Mouse (Mus musculus): ENCODE measurements around the gene Gabrb1. TPM values are rescaled to one million over a fixed set of nuclear protein-coding genes. Genes with fewer than 3 reads are reported as not detected.

Gabrb1 gene
- total and polyA plus RNA-seq, 3 experiments, result 0.03 TPM; not detected in 2

DNA sequence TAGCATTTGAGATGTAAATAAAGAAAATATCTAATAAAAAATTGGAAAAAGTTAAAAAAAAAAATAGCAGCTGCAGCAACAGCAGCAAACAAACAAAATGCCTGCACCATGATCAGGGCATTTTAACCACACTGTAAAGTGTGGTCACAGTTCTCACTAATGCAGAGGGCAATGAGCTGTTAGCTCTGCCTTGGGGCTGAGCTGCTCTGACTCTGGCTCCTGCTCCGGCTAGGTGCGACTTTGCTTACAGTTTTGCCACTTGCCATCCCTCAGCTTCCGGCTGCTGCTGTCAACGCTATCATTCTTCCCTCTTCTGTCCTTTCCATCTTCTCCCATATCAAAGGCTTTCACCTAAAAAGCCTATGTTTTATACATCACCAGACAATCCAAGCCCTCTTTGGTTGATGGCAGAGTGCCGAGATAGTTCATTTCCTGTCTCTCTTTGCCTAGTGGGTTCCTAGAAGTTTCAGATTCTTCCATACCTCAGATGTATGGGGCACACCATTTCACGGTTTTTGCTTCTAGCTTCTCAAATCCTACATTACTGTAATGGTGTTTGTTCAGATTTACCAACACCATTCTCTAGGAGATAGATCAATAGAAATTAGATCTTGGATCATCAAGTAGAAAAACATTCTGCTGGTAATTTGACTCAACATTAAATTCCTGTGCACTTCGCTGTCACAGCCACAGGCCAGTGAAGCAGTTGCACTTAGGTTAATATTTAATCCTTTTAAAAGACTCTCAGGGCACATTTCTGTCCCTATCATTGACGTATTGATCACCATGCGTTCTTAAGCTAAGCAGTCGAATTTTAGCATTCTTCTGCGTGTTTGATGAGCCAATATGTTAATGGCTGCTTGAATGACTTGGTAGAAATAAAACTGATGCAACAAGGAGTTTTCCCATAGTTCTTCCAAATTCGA lies 385.6 kb downstream of the Gabrb1 start:
- Histone ChIP-seq H3K4me3 (ENCODE audit: control insufficient read depth in 1 of 2, insufficient read depth in 1 of 2, low read depth in 2 of 2, low read length in 2 of 2) (no peak overlapping the region), H3K27me3 (ENCODE audit: control insufficient read depth in 1 of 2, insufficient read depth in 2 of 2, low read length in 2 of 2) (0 out of 4 replicates have a peak, but pooled peaks cover 0 to 1% of the 10 kb centered on the region in 2 experiments), H3K4me1 (ENCODE audit: control insufficient read depth in 1 of 2, insufficient read depth in 2 of 2, low read length in 2 of 2) (no peaks in the 10 kb centered on the region), H3K79me2 (ENCODE audit: control insufficient read depth, insufficient read depth, low read length, poor library complexity) (no peaks in the 10 kb centered on the region), H3K36me3 (ENCODE audit: control insufficient read depth in 1 of 2, insufficient read depth in 2 of 2, low read length in 2 of 2) (no peaks in the 10 kb centered on the region), H3K27ac (ENCODE audit: control insufficient read depth, low read depth, low read length) (no peak overlapping the region), H3K9ac (ENCODE audit: control insufficient read depth, low read depth, low read length, poor library complexity, severe bottlenecking) (no peak overlapping the region), H3K9me3 (replicated peaks; ENCODE audit: insufficient read depth, low read length) (no peaks in the 10 kb centered on the region)
- no peak for DNase-seq (ENCODE audit: low read depth, low spot score)
- TF ChIP-seq ELF1 (IDR thresholded peaks at IDR 0.05; ENCODE audit: low read depth, low read length) (no peak), ZC3H11A (IDR thresholded peaks at IDR 0.05; ENCODE audit: low read depth, low read length) (no peak), BHLHE40 (IDR thresholded peaks at IDR 0.05; ENCODE audit: borderline replicate concordance, low read depth, low read length) (no peak), MYC (IDR thresholded peaks at IDR 0.05; ENCODE audit: low read depth, low read length) (no peak), GATA1 (IDR thresholded peaks at IDR 0.05; ENCODE audit: low read depth, low read length) (no peak), ZKSCAN1 (IDR thresholded peaks at IDR 0.05; ENCODE audit: low read depth, low read length) (no peak), JUND (IDR thresholded peaks at IDR 0.05; ENCODE audit: low read depth, low read length) (no peak), MAX (IDR thresholded peaks at IDR 0.05; ENCODE audit: low read length) (no peak), TAL1 (IDR thresholded peaks at IDR 0.05; ENCODE audit: low read length) (no peak), CTCF (IDR thresholded peaks at IDR 0.05 in 2 of 3, conservative IDR thresholded peaks at IDR 0.05 in 1 of 3; ENCODE audit: control insufficient read depth in 1 of 3, insufficient read depth in 1 of 3, low read depth in 2 of 3, low read length in 3 of 3, poor library complexity in 1 of 3, severe bottlenecking in 1 of 3) (no peak), RAD21 (IDR thresholded peaks at IDR 0.05; ENCODE audit: low read depth, low read length) (no peak), TCF12 (IDR thresholded peaks at IDR 0.05; ENCODE audit: low read depth, low read length) (no peak), TBP (IDR thresholded peaks at IDR 0.05; ENCODE audit: low read depth, low read length) (no peak), MYB (IDR thresholded peaks at IDR 0.05; ENCODE audit: low read depth, low read length) (no peak)

DNA sequence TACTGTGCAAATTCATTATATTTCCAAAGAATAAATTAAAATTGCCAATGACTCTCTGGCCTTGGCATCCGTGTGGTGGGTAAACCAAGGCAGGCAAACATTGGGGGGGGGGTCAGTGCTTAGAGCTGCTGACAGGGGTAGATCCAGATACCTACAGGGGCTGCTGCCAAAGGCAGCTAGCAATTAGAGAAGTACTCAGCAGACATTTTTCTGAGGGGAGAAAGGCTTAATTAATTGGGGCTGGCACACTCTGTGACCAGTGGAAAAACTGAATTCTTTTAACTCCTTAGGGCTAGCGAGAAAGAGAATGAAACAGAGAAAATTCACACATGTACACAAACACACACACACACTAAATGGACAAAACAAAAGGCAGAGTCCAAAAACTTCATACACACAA lies 388.3 kb downstream of the Gabrb1 start:
- Histone ChIP-seq H3K9ac (ENCODE audit: control insufficient read depth, low read depth, low read length, poor library complexity, severe bottlenecking) (no peak overlapping the region), H3K4me1 (ENCODE audit: control insufficient read depth in 1 of 2, insufficient read depth in 2 of 2, low read length in 2 of 2) (no peaks in the 10 kb centered on the region), H3K9me3 (replicated peaks; ENCODE audit: insufficient read depth, low read length) (no peaks in the 10 kb centered on the region), H3K36me3 (ENCODE audit: control insufficient read depth in 1 of 2, insufficient read depth in 2 of 2, low read length in 2 of 2) (no peaks in the 10 kb centered on the region), H3K27me3 (ENCODE audit: control insufficient read depth in 1 of 2, insufficient read depth in 2 of 2, low read length in 2 of 2) (no peaks in the 10 kb centered on the region), H3K4me3 (ENCODE audit: control insufficient read depth in 1 of 2, insufficient read depth in 1 of 2, low read depth in 2 of 2, low read length in 2 of 2) (no peak overlapping the region), H3K79me2 (ENCODE audit: control insufficient read depth, insufficient read depth, low read length, poor library complexity) (no peaks in the 10 kb centered on the region), H3K27ac (ENCODE audit: control insufficient read depth, low read depth, low read length) (no peak overlapping the region)
- no peak for DNase-seq (ENCODE audit: low read depth, low spot score)
- no peak for TF ChIP-seq NELFE (IDR thresholded peaks at IDR 0.05; ENCODE audit: low read depth, low read length)
- no peak for TF ChIP-seq E2F4 (IDR thresholded peaks at IDR 0.05; ENCODE audit: borderline replicate concordance, low read depth, low read length)
- TF ChIP-seq ZC3H11A (IDR thresholded peaks at IDR 0.05; ENCODE audit: low read depth, low read length), result no peak
- TF ChIP-seq ZMIZ1 (IDR thresholded peaks at IDR 0.05; ENCODE audit: low read depth, low read length), result no peak
- no peak for TF ChIP-seq HCFC1 (IDR thresholded peaks at IDR 0.05; ENCODE audit: low read depth, low read length)
- no peak for TF ChIP-seq KAT2A (conservative IDR thresholded peaks at IDR 0.05; ENCODE audit: low read depth, low read length)
- no peak for TF ChIP-seq ZKSCAN1 (IDR thresholded peaks at IDR 0.05; ENCODE audit: low read depth, low read length)
- TF ChIP-seq TCF12 (IDR thresholded peaks at IDR 0.05; ENCODE audit: low read depth, low read length), result no peak
- TF ChIP-seq USF1 (IDR thresholded peaks at IDR 0.05; ENCODE audit: low read depth, low read length), result no peak
- TF ChIP-seq USF2 (IDR thresholded peaks at IDR 0.05; ENCODE audit: borderline replicate concordance in 1 of 2, insufficient read depth in 1 of 2, low read depth in 1 of 2, low read length in 2 of 2), result no peak
- TF ChIP-seq SMC3 (IDR thresholded peaks at IDR 0.05; ENCODE audit: low read depth, low read length), result no peak
- no peak for TF ChIP-seq MYB (IDR thresholded peaks at IDR 0.05; ENCODE audit: low read depth, low read length)
- TF ChIP-seq MAX (IDR thresholded peaks at IDR 0.05; ENCODE audit: low read length), result no peak
- no peak for TF ChIP-seq GABPA (IDR thresholded peaks at IDR 0.05; ENCODE audit: low read depth, low read length)
- no peak for TF ChIP-seq ELF1 (IDR thresholded peaks at IDR 0.05; ENCODE audit: low read depth, low read length)
- TF ChIP-seq MYC (IDR thresholded peaks at IDR 0.05; ENCODE audit: low read depth, low read length), result no peak
- TF ChIP-seq ETS1 (IDR thresholded peaks at IDR 0.05; ENCODE audit: low read depth, low read length), result no peak
- TF ChIP-seq TAL1 (IDR thresholded peaks at IDR 0.05; ENCODE audit: low read length), result no peak
- no peak for TF ChIP-seq MEF2A (IDR thresholded peaks at IDR 0.05; ENCODE audit: extremely low read depth, insufficient replicate concordance, low read depth, low read length, poor library complexity, severe bottlenecking)

Data from MEL (cell line).